8 mouse cellular contexts compared by ENCODE assay signal in genomic region chr5:142581517-142581916, GRCm38 (mm10). TPM values are rescaled to one million over a fixed set of nuclear protein-coding genes. Genes with fewer than 3 reads are reported as not detected.
DNase-seq lines count a peak whose midpoint lies in the region; ATAC-seq lines count a peak whose summit lies in the region.

No protein-coding gene starts in this region.

- WGBS in embryonic facial prominence, embryonic 14.5 days, result 14% methylated on average over 5 of the region's 5 CpGs
- WGBS in hindbrain, embryonic 15.5 days, result 12% methylated on average over 5 of the region's 5 CpGs

- peak; percentile 50 for DNase-seq in CD4-positive, CD25-positive, alpha-beta regulatory T cell, adult 2 months (ENCODE audit: low read depth, low spot score)
- DNase-seq in adrenal gland, postnatal 36 days, result peak; percentile 65 to 66
- DNase-seq in embryonic facial prominence, embryonic 14.5 days (ENCODE audit: low spot score), result peak; percentile 72
- DNase-seq in left cerebral cortex, adult 18-20 months (ENCODE audit: low spot score in 2 of 2), result peak; percentile 56 to 60
- DNase-seq in right cerebral cortex, postnatal 4 days, result peak; percentile 67

- H3K4me3 ChIP-seq in embryonic facial prominence, embryonic 14.5 days (ENCODE audit: low read depth, low read length), result no peak overlapping the region
- no peak overlapping the region for H3K4me3 ChIP-seq in hindbrain, embryonic 15.5 days

- no peak overlapping the region for H3K4me2 ChIP-seq in embryonic facial prominence, embryonic 14.5 days (ENCODE audit: low read depth, low read length)
- no peak overlapping the region for H3K4me2 ChIP-seq in hindbrain, embryonic 15.5 days

- no peaks in the 10 kb centered on the region for H3K27me3 ChIP-seq in embryonic facial prominence, embryonic 14.5 days (replicated peaks; ENCODE audit: control insufficient read depth, insufficient read depth, low read length)
- no peaks in the 10 kb centered on the region for H3K27me3 ChIP-seq in hindbrain, embryonic 15.5 days

- ATAC-seq in CD4-positive, CD25-positive, alpha-beta regulatory T cell, adult 4 months, result no peak
- ATAC-seq in embryonic facial prominence, embryonic 14.5 days (ENCODE audit: low read depth), result peak; percentile 82
- ATAC-seq in hindbrain, embryonic 15.5 days (ENCODE audit: low FRiP score, low read depth), result peak; percentile 62
- ATAC-seq in megakaryocyte, adult 5-6 weeks (ENCODE audit: poor library complexity, severe bottlenecking), result peak; percentile 38; the same call in 1 of the 2 replicates

- H3K9ac ChIP-seq in embryonic facial prominence, embryonic 14.5 days (ENCODE audit: low read depth, low read length), result no peak overlapping the region
- H3K9ac ChIP-seq in hindbrain, embryonic 15.5 days, result no peak overlapping the region

- no peaks in the 10 kb centered on the region for H3K4me1 ChIP-seq in embryonic facial prominence, embryonic 14.5 days (ENCODE audit: control insufficient read depth, insufficient read depth, low read length)
- peaks cover 16% of the 10 kb centered on the region; the same call in 1 of the 2 replicates for H3K4me1 ChIP-seq in hindbrain, embryonic 15.5 days (replicated peaks)

- no peaks in the 10 kb centered on the region for H3K36me3 ChIP-seq in embryonic facial prominence, embryonic 14.5 days (ENCODE audit: control insufficient read depth, insufficient read depth, low read length)
- H3K36me3 ChIP-seq in hindbrain, embryonic 15.5 days, result no peaks in the 10 kb centered on the region

- H3K9me3 ChIP-seq in embryonic facial prominence, embryonic 14.5 days (ENCODE audit: control insufficient read depth, low read length), result 0 out of 2 replicates have a peak, but pooled peaks cover 5% of the 10 kb centered on the region
- no peaks in the 10 kb centered on the region for H3K9me3 ChIP-seq in hindbrain, embryonic 15.5 days

- H3K27ac ChIP-seq in embryonic facial prominence, embryonic 14.5 days (replicated peaks; ENCODE audit: low read depth, low read length), result no peak overlapping the region
- 0 out of 2 replicates have a peak overlapping the region, but pooled peaks have one; percentile 5 for H3K27ac ChIP-seq in hindbrain, embryonic 15.5 days (replicated peaks)

RNA-seq across cellular contexts. Expression of gene Mmd2, which starts 27.1 kb away (rescaled TPM):
- not detected for polyA plus RNA-seq in CD4-positive, CD25-positive, alpha-beta regulatory T cell, adult 4 months (2017; shearing (Covaris generic))
- total RNA-seq in adrenal gland, postnatal 36 days (2021), result 10 to 100 TPM; 21.6 to 35.2 TPM
- polyA plus RNA-seq in embryonic facial prominence, embryonic 14.5 days (2014; fragmentation: Nextera tagmentation; extraction: Ambion mirVana), result 6.5 and 8.2 TPM in 2 replicates
- polyA plus RNA-seq in hindbrain, embryonic 15.5 days (2015; fragmentation: Nextera tagmentation; extraction: Ambion mirVana), result 63.2 and 63.8 TPM in 2 replicates
- 100 to 1,000 TPM; 102 to 105 TPM for total RNA-seq in left cerebral cortex, adult 18-20 months (2021)
- total RNA-seq in megakaryocyte, adult 5-6 weeks (2015), result not detected in 2 replicates
- total RNA-seq in megakaryocyte, adult 5-6 weeks (2017), result not detected in 2 replicates

RNA-seq across cellular contexts. Expression of gene Radil, which starts 30.6 kb away (rescaled TPM):
- not detected for polyA plus RNA-seq in CD4-positive, CD25-positive, alpha-beta regulatory T cell, adult 4 months (2017; shearing (Covaris generic))
- total RNA-seq in adrenal gland, postnatal 36 days (2021), result 1 to 10 TPM; 3.3 to 5.5 TPM
- polyA plus RNA-seq in embryonic facial prominence, embryonic 14.5 days (2014; fragmentation: Nextera tagmentation; extraction: Ambion mirVana), result 5.2 and 5.4 TPM in 2 replicates
- polyA plus RNA-seq in hindbrain, embryonic 15.5 days (2015; fragmentation: Nextera tagmentation; extraction: Ambion mirVana), result 21.8 and 23.2 TPM in 2 replicates
- total RNA-seq in left cerebral cortex, adult 18-20 months (2021), result 10 to 100 TPM; 14.1 to 15.4 TPM
- not detected in 2 replicates for total RNA-seq in megakaryocyte, adult 5-6 weeks (2015)
- not detected in 2 replicates for total RNA-seq in megakaryocyte, adult 5-6 weeks (2017)

RNA-seq across cellular contexts. Expression of gene Wipi2, which starts 46.0 kb away (rescaled TPM):
- polyA plus RNA-seq in CD4-positive, CD25-positive, alpha-beta regulatory T cell, adult 4 months (2017; shearing (Covaris generic)), result 10 to 100 TPM; 17.2 to 20.1 TPM
- total RNA-seq in adrenal gland, postnatal 36 days (2021), result 100 to 1,000 TPM in 1 of 2 experiments, 10 to 100 TPM in 1; 95.2 to 104 TPM
- polyA plus RNA-seq in embryonic facial prominence, embryonic 14.5 days (2014; fragmentation: Nextera tagmentation; extraction: Ambion mirVana), result 43.8 and 47.9 TPM in 2 replicates
- polyA plus RNA-seq in hindbrain, embryonic 15.5 days (2015; fragmentation: Nextera tagmentation; extraction: Ambion mirVana), result 44.6 and 45.7 TPM in 2 replicates
- total RNA-seq in left cerebral cortex, adult 18-20 months (2021), result 100 to 1,000 TPM in 1 of 2 experiments, 10 to 100 TPM in 1; 93.2 to 102 TPM
- 15.0 and 16.9 TPM in 2 replicates for total RNA-seq in megakaryocyte, adult 5-6 weeks (2015)
- total RNA-seq in megakaryocyte, adult 5-6 weeks (2017), result 20.5 and 26.6 TPM in 2 replicates

RNA-seq across cellular contexts. Expression of gene Papolb, which starts 51.6 kb away (rescaled TPM):
- polyA plus RNA-seq in CD4-positive, CD25-positive, alpha-beta regulatory T cell, adult 4 months (2017; shearing (Covaris generic)), result not detected
- under 1 TPM in 1 of 2 experiments, not detected in 1; 0.36 TPM for total RNA-seq in adrenal gland, postnatal 36 days (2021)
- polyA plus RNA-seq in embryonic facial prominence, embryonic 14.5 days (2014; fragmentation: Nextera tagmentation; extraction: Ambion mirVana), result 0.09 and 0.18 TPM in 2 replicates
- polyA plus RNA-seq in hindbrain, embryonic 15.5 days (2015; fragmentation: Nextera tagmentation; extraction: Ambion mirVana), result 0.25 and 0.28 TPM in 2 replicates
- total RNA-seq in left cerebral cortex, adult 18-20 months (2021), result under 1 TPM; 0.81 to 0.91 TPM
- not detected in 2 replicates for total RNA-seq in megakaryocyte, adult 5-6 weeks (2015)
- total RNA-seq in megakaryocyte, adult 5-6 weeks (2017), result not detected in 2 replicates

Comparison
In these comparisons a context has a peak if more than half of its experiments do, and no peak if none do; other contexts are left out.
1. RNA of gene Mmd2, which starts 27.1 kb away (total RNA-seq): 102 to 105 TPM in left cerebral cortex, adult 18-20 months and 21.6 to 35.2 TPM in adrenal gland, postnatal 36 days; not detected in megakaryocyte, adult 5-6 weeks; every median in the first group is over 10 times any median in the second.
2. RNA of gene Radil, which starts 30.6 kb away (total RNA-seq): 14.1 to 15.4 TPM in left cerebral cortex, adult 18-20 months and 3.3 to 5.5 TPM in adrenal gland, postnatal 36 days; not detected in megakaryocyte, adult 5-6 weeks; every median in the first group is over 4 times any median in the second.
3. Peak in every context shown above with its lines, with median percentiles within 50 percentile points of each other: DNase-seq.